Mouse (Mus musculus): Measurements from ENCODE around the gene Irx2. TPM values are rescaled to one million over a fixed set of nuclear protein-coding genes. Genes with fewer than 3 reads are reported as not detected.

Irx2 gene
- not detected for total RNA-seq (2021)
- long read RNA-seq, experiment 1, result 0 reads
- long read RNA-seq, experiment 2, result 0 reads

- peak; percentile 58 for DNase-seq
These were observed at the start of gene Irx2 for GRCm38 (mm10) chr13:72628462-72628916. Gene Irx2, plus strand, starts transcription at chr13:72628820.

DNA sequence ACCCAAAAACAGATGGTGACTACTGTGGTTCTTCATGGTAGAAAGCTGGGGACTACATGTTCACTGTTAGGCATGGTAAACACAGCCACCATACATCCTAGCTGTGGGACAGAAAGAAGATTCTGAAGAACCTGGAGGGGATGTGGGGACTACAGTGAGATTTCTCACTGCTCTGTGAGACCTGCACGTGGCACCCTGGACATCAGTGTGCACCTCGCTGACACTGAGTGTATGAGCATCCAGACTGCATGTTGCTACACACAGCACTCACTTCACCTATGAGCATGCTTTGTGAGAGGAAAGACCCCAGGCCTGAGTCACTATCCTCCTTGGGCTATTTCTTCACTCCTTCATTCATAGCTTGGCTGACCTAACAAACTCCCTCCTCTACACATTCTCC, 47.3 kb upstream of the Irx2 start:
- DNase-seq, result no peak

GRCm38 (mm10) chr13:72592526-72592925, 36.1 kb upstream of the Irx2 start:
- no peak for DNase-seq

DNA sequence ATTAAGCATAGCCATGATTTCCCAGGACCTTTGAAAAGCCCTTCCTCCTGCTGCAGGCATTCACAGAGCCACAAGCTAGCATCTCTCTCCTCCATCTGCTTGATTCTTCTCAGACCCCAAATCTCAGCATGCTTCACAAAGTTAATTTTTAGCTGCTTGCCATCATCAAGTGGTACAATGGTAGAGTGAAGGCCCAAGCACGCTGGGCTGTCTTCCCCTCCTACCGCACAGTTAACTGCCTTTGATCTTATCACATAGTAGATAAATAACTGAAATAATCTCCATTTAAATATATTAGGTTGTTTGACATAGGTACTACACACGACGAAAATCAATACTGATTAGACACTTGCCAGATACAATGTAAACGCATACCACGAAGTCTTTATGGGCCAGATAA, 35.3 kb upstream of the Irx2 start:
- DNase-seq, result no peak

DNA sequence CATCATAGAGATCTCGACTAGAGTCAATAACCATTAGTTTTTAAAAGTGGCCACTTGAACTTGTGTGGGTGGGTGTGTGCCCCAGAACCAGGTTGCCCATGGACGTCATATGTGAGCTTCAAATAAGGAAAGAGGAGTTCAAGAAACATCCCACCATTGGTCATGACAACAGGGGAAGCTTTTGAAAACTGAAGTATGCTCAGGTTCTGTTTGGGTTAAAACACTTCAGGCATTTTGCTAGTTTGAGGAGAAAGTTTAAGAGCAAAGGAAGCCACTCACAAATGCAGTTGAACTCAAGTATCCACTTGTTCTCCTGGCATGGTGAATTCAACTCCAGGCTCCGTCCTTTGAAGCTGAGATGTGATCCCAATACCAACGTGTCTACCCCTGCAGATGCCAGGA, 34.9 kb upstream of the Irx2 start:
- DNase-seq, result no peak

GRCm38 (mm10) chr13:72599254-72599653, 29.4 kb upstream of the Irx2 start:
- DNase-seq, result no peak

- no peak for DNase-seq
These were observed 19.9 kb upstream of the Irx2 start for GRCm38 (mm10) chr13:72608706-72609105.

DNA sequence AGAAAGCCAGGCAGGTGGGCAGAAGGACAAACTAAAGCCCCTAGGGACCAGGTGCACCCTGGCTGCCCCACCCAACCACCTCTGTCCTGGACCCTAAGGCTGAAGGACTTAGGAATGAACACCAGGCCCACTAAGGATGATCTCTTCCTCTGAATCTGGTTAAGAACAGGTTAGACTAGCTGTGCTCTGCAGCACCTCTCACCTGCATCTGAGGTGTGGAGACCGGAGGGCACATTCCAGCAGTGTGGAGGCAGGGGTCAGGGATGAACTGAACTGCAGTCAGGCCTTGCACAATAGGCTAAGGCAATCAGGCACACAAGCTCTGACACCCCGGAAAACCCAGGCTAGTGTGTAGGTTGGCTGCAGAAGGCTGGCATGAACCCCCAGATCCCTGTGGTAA, 18.3 kb upstream of the Irx2 start:
- no peak for DNase-seq

DNA sequence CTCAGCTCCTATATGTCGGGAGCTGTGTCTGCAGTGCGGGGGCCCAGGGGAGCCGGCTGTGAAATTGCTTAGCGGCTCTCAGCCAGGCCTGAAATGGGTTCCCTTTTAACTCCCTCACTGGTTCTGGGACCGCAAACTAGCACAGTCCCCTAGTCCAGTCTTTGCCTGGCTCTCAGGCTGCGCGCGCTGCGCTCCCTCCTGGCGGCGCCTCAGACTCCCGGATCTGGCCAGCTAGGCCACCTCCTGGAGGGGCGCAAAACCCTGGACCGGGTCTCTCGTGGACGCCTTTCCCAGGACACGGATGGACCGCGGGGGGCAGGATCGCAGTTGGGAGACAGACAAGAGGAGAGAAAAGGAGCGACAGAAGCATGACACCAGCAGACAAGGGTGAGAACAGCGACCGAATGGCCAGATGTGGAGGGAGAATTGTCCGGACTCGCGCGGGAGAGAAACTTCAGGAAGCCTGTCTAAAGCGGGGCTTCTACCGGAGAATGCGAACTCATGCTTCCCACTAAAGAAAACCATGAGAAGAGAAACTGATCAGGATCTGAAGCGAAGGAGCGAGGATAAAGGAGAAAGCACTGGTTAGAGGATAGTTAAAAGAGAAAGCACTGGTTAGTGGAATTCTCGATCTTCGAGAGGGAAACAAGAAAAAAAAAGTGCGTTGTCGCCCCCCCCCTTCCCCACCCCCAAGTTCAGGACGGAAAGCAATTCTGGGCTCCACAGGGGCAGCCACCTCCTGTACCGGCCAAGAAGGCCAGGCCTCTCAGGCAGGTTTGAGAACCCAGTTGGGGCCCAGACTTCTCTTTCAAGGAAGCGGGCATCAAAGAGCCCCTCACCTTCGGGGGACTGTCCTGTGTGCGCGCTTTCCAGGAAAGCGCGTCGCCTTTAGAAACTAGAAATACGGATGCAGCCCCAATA, 4.4 kb upstream of the Irx2 start:
- no peak for DNase-seq

DNA sequence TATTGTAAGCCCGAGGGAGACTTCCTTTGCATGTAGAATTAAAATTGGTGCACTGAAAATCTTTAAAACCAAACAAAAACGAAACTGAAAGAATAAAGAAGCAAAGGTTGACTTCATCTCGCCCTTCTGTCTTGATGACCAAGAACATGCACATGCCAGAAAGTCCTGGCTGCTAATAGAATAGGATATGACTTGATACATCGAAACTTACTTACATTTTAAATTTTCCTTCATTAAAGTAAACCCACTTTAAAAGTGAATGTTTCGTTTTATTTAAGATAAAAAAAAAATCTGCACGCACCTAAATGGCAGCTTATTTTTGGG, 3.8 kb upstream of the Irx2 start:
- DNase-seq, result no peak

DNA sequence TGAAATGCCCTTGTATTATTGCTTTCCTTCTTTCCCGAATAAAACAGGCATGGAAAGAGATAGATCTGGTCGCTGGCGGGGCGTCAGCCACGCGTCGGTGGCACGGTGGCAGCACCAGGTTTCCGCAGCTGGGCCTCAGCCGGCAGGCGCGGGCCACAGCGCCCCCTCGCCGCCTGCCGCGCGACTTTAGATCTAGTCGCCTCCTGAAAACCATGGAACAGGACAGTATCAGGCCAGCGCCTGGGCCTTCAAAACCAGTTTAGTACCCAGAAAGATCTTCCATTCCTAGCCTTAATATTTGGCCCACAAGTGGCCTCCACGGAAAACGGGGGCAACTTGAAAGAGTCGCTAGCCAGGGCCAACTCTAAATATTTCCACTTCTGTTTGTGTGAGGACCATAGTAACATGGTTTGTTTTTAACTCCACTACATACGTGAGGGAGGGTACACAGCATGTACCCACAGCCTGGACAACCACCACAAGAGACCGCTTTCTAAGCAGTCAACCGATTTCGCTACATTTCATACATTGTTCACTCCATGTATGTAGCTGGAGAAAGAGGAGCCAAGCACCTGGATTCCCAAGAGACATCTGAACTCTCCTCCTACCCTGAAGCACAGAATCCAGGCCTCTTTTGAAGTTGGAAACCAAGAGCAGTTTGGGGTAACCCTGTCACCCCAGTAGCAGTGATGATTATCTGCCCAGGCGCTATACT, 3.2 kb upstream of the Irx2 start:
- no peak for DNase-seq

- no peak for DNase-seq
These were observed 964 bp upstream of the Irx2 start for GRCm38 (mm10) chr13:72627391-72628321.

- no peak for DNase-seq
These were observed 463 bp downstream of the Irx2 start for GRCm38 (mm10) chr13:72628935-72629631.

GRCm38 (mm10) chr13:72629806-72630205, 1.2 kb downstream of the Irx2 start:
- DNase-seq, result no peak

DNA sequence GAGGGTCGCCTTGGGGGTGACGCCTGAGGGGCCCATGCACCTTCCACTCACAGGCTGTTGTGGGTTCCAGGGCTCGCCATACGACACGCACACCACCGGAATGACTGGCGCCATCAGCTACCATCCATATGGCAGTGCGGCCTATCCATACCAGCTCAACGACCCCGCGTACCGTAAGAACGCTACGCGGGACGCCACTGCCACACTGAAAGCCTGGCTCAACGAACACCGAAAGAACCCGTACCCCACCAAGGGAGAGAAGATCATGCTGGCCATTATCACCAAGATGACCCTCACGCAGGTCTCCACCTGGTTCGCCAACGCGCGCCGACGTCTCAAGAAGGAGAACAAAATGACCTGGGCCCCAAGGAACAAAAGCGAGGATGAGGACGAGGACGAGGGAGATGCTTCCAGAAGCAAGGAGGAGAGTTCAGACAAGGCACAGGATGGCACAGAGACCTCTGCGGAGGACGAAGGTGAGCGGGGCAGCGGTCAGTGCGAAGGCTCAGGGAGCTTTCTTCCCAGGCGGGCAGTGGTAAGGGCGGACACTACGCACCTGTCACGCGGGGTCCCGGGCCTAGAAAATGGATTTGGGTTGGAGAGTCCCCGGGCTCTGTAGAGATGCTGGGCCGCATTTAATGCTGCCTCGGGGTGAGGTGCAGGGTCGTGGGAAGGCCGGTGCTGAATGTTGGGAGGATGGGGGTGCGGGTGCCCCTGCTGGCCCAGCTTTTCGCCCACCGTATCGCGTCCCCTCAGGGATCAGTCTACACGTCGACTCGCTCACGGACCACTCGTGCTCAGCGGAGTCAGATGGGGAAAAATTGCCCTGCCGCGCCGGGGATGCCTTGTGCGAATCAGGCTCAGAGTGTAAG, 2.1 kb downstream of the Irx2 start:
- no peak for DNase-seq

DNA sequence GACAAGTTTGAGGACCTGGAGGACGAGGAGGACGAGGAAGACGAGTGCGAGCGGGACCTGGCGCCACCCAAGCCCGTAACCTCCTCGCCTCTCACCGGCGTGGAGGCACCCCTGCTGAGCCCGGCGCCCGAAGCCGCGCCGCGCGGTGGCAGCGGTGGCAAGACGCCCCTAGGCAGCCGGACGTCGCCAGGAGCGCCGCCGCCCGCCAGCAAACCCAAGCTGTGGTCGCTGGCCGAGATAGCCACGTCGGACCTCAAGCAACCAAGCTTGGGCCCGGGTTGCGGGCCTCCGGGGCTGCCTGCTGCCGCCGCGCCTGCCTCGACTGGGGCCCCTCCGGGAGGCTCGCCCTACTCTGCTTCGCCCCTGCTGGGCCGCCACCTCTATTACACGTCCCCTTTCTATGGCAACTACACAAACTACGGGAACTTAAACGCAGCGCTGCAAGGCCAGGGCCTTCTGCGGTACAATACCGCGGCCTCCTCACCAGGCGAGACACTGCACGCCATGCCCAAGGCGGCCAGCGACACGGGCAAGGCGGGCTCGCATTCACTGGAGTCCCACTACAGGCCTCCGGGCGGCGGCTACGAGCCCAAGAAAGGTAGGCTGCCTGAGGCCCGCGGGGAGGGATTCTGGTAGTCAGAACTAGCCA, 2.9 kb downstream of the Irx2 start:
- no peak for DNase-seq

DNA sequence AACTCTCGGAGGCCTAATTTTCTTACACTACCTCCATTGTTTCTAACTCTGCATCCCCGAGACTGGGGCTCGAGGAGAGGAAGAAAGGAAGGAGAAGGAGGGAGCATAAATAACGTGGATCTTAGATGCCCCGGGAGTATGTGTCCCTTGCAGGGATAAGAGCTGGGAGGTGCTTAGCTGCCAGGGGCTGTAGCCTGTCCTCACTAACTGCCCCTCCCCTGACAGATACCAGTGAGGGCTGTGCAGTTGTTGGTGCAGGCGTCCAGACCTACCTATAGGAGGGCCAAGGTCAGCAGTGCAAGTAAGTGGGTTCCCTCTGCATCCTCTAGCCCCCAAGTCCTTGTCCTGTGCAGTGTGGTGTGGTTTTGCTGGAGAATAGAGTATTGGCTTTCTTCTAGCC, 3.7 kb downstream of the Irx2 start:
- DNase-seq, result no peak

GRCm38 (mm10) chr13:72633097-72633496, 4.5 kb downstream of the Irx2 start:
- DNase-seq, result no peak

DNA sequence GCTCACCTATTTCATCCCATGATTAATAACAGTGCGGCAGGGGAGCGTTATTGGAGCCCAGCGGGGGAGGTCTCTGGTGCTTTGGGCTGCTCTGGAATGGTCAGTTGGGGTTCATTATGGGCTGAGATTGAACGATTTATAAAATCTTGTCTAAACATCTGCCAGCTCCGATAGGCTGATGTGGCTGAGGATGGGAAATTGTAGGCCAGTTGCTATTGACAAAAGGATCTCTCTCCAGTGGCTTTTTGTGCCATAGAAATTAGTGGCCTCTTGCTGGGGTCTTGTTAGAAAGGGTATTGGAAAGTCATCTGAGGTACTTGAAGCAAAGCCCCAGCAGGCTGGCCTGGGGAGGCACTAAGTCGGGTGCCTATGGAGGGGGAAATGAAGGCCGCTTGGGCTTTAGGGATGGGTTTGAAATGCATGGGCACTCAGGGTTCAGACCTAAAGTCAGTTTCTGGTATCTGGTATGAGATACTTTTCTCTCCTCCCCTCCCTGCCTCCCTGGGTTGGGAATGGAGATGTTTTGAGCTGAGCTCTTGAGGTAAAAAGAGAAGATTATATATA, 6.2 kb downstream of the Irx2 start:
- no peak for DNase-seq

- DNase-seq, result no peak
These were observed 7.8 kb downstream of the Irx2 start for GRCm38 (mm10) chr13:72636331-72636851.

Measured in gastrocnemius, postnatal 25 days (tissue).